In genomic region chr8:108999297-109000249, GRCm38 (mm10) we compare ENCODE assay signal across 24 mouse cellular contexts.
DNase-seq lines count a peak whose midpoint lies in the region; ATAC-seq and TF ChIP-seq lines count a peak whose summit lies in the region.
"Had no signal": no experiment of that assay in that cellular context is flagged by ENCODE, and none has a peak within 500 bp of the region (broad histone marks: within the 10 kb centered on the region; RNA-seq: fewer than 3 reads in every experiment).

No protein-coding gene starts in this region.

- DNase-seq in hindbrain, postnatal 0 days (ENCODE audit: low spot score) = peak; percentile 5
- peak; percentile 18 for DNase-seq in kidney, postnatal 14 days
- no peak for DNase-seq in kidney, postnatal 36 days
- peak; percentile 76 for DNase-seq in Muller cell, postnatal 12 days (ENCODE audit: inconsistent ontology term)
- DNase-seq in left cerebral cortex, adult 8-10 months (ENCODE audit: low spot score in 2 of 2) = no peak
- no peak for DNase-seq in spleen, adult 18-20 months
- DNase-seq: adrenal gland, adult 8-10 months; B cell, adult 2 months; cerebellum, adult 9-10 months; heart, postnatal 10 days; layer of hippocampus, postnatal 36 days; liver, embryonic 13.5 days; right cerebral cortex, postnatal 25 days; thymus, adult 18-20 months; thymus, postnatal 4 days had no signal

- no peak overlapping the region for H3K4me3 ChIP-seq in hindbrain, postnatal 0 days (ENCODE audit: low read length)
- no peak overlapping the region for H3K4me3 ChIP-seq in hindbrain, embryonic 13.5 days
- H3K4me3 ChIP-seq in limb, embryonic 13.5 days = no peak overlapping the region
- H3K4me3 ChIP-seq: embryonic facial prominence, embryonic 12.5 days; forebrain, embryonic 15.5 days; heart, embryonic 10.5 days; liver, embryonic 13.5 days; lung, embryonic 15.5 days; stomach, embryonic 15.5 days had no signal

- H3K9ac ChIP-seq in hindbrain, postnatal 0 days (replicated peaks; ENCODE audit: low read length) = no peak overlapping the region
- H3K9ac ChIP-seq in hindbrain, embryonic 13.5 days = no peak overlapping the region
- no peak overlapping the region for H3K9ac ChIP-seq in limb, embryonic 13.5 days
- H3K9ac ChIP-seq: embryonic facial prominence, embryonic 12.5 days; forebrain, embryonic 15.5 days; liver, embryonic 13.5 days; lung, embryonic 15.5 days; stomach, embryonic 15.5 days had no signal

- no peak overlapping the region for H3K4me2 ChIP-seq in hindbrain, postnatal 0 days (ENCODE audit: low read depth, low read length)
- no peak overlapping the region for H3K4me2 ChIP-seq in hindbrain, embryonic 13.5 days
- H3K4me2 ChIP-seq in limb, embryonic 13.5 days (replicated peaks) = peak overlapping the region; percentile 43
- H3K4me2 ChIP-seq: embryonic facial prominence, embryonic 12.5 days; forebrain, embryonic 15.5 days; liver, embryonic 13.5 days; lung, embryonic 15.5 days; stomach, embryonic 15.5 days had no signal

- H3K4me1 ChIP-seq in hindbrain, postnatal 0 days (ENCODE audit: insufficient read depth, low read length) = no peaks in the 10 kb centered on the region
- peaks cover 19% of the 10 kb centered on the region for H3K4me1 ChIP-seq in hindbrain, embryonic 13.5 days (replicated peaks)
- peaks cover 9% of the 10 kb centered on the region for H3K4me1 ChIP-seq in limb, embryonic 13.5 days
- H3K4me1 ChIP-seq: liver, embryonic 13.5 days; stomach, embryonic 15.5 days had no signal

- no peaks in the 10 kb centered on the region for H3K36me3 ChIP-seq in hindbrain, postnatal 0 days (ENCODE audit: insufficient read depth, low read length)
- H3K36me3 ChIP-seq in hindbrain, embryonic 13.5 days = no peaks in the 10 kb centered on the region
- no peaks in the 10 kb centered on the region for H3K36me3 ChIP-seq in limb, embryonic 13.5 days
- H3K36me3 ChIP-seq: embryonic facial prominence, embryonic 12.5 days; forebrain, embryonic 15.5 days; heart, embryonic 10.5 days; liver, embryonic 13.5 days; lung, embryonic 15.5 days; stomach, embryonic 15.5 days had no signal

- no peaks in the 10 kb centered on the region for H3K9me3 ChIP-seq in hindbrain, postnatal 0 days (ENCODE audit: low read length)
- no peaks in the 10 kb centered on the region for H3K9me3 ChIP-seq in hindbrain, embryonic 13.5 days
- no peaks in the 10 kb centered on the region for H3K9me3 ChIP-seq in limb, embryonic 13.5 days
- H3K9me3 ChIP-seq: embryonic facial prominence, embryonic 12.5 days; forebrain, embryonic 15.5 days; heart, embryonic 10.5 days; liver, embryonic 13.5 days; lung, embryonic 15.5 days; stomach, embryonic 15.5 days had no signal

- H3K27me3 ChIP-seq in hindbrain, postnatal 0 days (ENCODE audit: insufficient read depth, low read length) = no peaks in the 10 kb centered on the region
- no peaks in the 10 kb centered on the region for H3K27me3 ChIP-seq in hindbrain, embryonic 13.5 days
- H3K27me3 ChIP-seq in limb, embryonic 13.5 days = no peaks in the 10 kb centered on the region
- H3K27me3 ChIP-seq: embryonic facial prominence, embryonic 12.5 days; forebrain, embryonic 15.5 days; liver, embryonic 13.5 days; lung, embryonic 15.5 days; stomach, embryonic 15.5 days had no signal

- no peak for ATAC-seq in hindbrain, postnatal 0 days
- ATAC-seq in hindbrain, embryonic 13.5 days (ENCODE audit: low FRiP score) = no peak
- ATAC-seq in limb, embryonic 13.5 days (ENCODE audit: low FRiP score, low read depth) = no peak
- ATAC-seq: forebrain, embryonic 15.5 days; inflammation-experienced regulatory T-cells, adult 6 months; midbrain, embryonic 16.5 days had no signal

- no peak overlapping the region for H3K27ac ChIP-seq in hindbrain, postnatal 0 days
- H3K27ac ChIP-seq in hindbrain, embryonic 13.5 days = no peak overlapping the region
- H3K27ac ChIP-seq in limb, embryonic 13.5 days = no peak overlapping the region
- H3K27ac ChIP-seq: embryonic facial prominence, embryonic 12.5 days; forebrain, embryonic 15.5 days; heart, embryonic 10.5 days; liver, embryonic 13.5 days; lung, embryonic 15.5 days; stomach, embryonic 15.5 days had no signal

- no peak for TF ChIP-seq CTCF in hindbrain, postnatal 0 days (IDR thresholded peaks at IDR 0.05; ENCODE audit: low read depth)

- 62% methylated on average over 15 of the region's 15 CpGs for WGBS in hindbrain, postnatal 0 days
- WGBS in hindbrain, embryonic 13.5 days = 62% methylated on average over 15 of the region's 15 CpGs
- 58% methylated on average over 15 of the region's 15 CpGs for WGBS in limb, embryonic 13.5 days

Comparison
In these comparisons a context has a peak if more than half of its experiments do, and no peak if none do; other contexts are left out.
1. DNase-seq: peak in hindbrain, postnatal 0 days (single experiment), kidney, postnatal 14 days (single experiment) and Muller cell, postnatal 12 days (single experiment); none in kidney, postnatal 36 days (0 of 2), left cerebral cortex, adult 8-10 months (0 of 2) and spleen, adult 18-20 months (0 of 2).